Mouse (Mus musculus) liver (tissue): ENCODE measurements at regions not wholly inside any gene's neighbourhood (a gene's known extent, or its start where the extent isn't known, plus 50 kb on each side); places are given as distances from the start of the nearest gene placed in this dataset.

Experiments
- DNase-seq: peaks from one replicate; pipeline ENCODE4 v3.0.0-alpha.2; 2020; ENCODE audit warnings: mixed read lengths

- DNase-seq: no peak
Measured at GRCm38 (mm10) chr7:67462591-67462990, 89.9 kb upstream of the Mef2a start.

GRCm38 (mm10) chr7:67461333-67462255 lies 88.9 kb upstream of the Mef2a start:
- peak; percentile 58 for DNase-seq

- DNase-seq: peak; percentile 26
Measured at GRCm38 (mm10) chr7:67459810-67460209, 87.2 kb upstream of the Mef2a start.

GRCm38 (mm10) chr7:67459209-67459608 lies 86.6 kb upstream of the Mef2a start:
- DNase-seq: no peak

GRCm38 (mm10) chr7:67458640-67459039 lies 86.0 kb upstream of the Mef2a start:
- no peak for DNase-seq

GRCm38 (mm10) chr7:67457898-67458297 lies 85.2 kb upstream of the Mef2a start:
- DNase-seq: no peak

- no peak for DNase-seq
Measured at GRCm38 (mm10) chr7:67456015-67456414, 83.4 kb upstream of the Mef2a start.

- no peak for DNase-seq
Measured at GRCm38 (mm10) chr7:67454458-67454857, 81.8 kb upstream of the Mef2a start.

GRCm38 (mm10) chr7:67451157-67451793 lies 78.6 kb upstream of the Mef2a start:
- DNase-seq: no peak

- no peak for DNase-seq
Measured at GRCm38 (mm10) chr7:67446606-67447005, 73.9 kb upstream of the Mef2a start.

- no peak for DNase-seq
Measured at GRCm38 (mm10) chr7:67445203-67446041, 72.8 kb upstream of the Mef2a start.

GRCm38 (mm10) chr7:67444523-67444942 lies 71.9 kb upstream of the Mef2a start:
- no peak for DNase-seq

- DNase-seq: no peak
Measured at GRCm38 (mm10) chr7:67443666-67444065, 71.0 kb upstream of the Mef2a start.

GRCm38 (mm10) chr7:67443001-67443555 lies 70.4 kb upstream of the Mef2a start:
- DNase-seq: no peak

GRCm38 (mm10) chr7:67442284-67442683 lies 69.6 kb upstream of the Mef2a start:
- no peak for DNase-seq

- DNase-seq: no peak
Measured at GRCm38 (mm10) chr7:67440806-67441205, 68.1 kb upstream of the Mef2a start.

GRCm38 (mm10) chr7:67437216-67438006 lies 64.8 kb upstream of the Mef2a start:
- no peak for DNase-seq

GRCm38 (mm10) chr7:67435643-67436339 lies 63.1 kb upstream of the Mef2a start:
- no peak for DNase-seq

- no peak for DNase-seq
Measured at GRCm38 (mm10) chr7:67430987-67431386, 58.3 kb upstream of the Mef2a start.

GRCm38 (mm10) chr7:67430041-67430440 lies 57.4 kb upstream of the Mef2a start:
- DNase-seq: no peak
